Mouse (Mus musculus) megakaryocyte, embryonic 14.5 days (primary cell): Measurements from ENCODE around the gene Klf15.

Experiments
- FLI1 ChIP-seq: IDR thresholded peaks from 2 replicates; pipeline ENCODE4 v1.6.1; 2012; ENCODE audit warnings: low read length, inconsistent platforms, mixed read lengths
- GATA1 ChIP-seq: IDR thresholded peaks from 3 replicates; pipeline ENCODE4 v1.6.1; 2012; ENCODE audit warnings: mixed read lengths, low read length, inconsistent platforms, borderline replicate concordance

DNA sequence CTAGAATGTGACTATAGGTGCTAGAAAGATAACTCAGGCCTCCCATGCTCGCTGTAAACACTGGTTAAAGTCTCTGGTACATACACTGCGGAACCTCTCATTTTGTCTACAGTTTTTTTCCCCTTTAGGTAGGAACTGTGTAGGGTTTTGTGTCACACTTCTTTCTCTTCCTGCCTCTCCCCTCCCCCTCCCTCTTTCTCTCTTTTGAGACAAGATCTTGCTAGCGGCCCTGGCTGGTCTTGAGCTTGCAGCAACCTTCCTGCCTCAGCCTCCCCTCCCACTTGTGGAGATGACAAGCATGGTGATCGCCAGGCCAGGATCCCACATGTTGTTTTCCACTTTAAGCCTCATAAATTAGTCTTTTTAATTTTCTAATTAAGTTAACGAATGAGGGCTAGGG, 8.6 kb upstream of the Klf15 start:
- TF ChIP-seq GATA1, result no peak
- no peak for TF ChIP-seq FLI1
